ENCODE assay signal across 26 mouse cellular contexts in the genomic region with DNA sequence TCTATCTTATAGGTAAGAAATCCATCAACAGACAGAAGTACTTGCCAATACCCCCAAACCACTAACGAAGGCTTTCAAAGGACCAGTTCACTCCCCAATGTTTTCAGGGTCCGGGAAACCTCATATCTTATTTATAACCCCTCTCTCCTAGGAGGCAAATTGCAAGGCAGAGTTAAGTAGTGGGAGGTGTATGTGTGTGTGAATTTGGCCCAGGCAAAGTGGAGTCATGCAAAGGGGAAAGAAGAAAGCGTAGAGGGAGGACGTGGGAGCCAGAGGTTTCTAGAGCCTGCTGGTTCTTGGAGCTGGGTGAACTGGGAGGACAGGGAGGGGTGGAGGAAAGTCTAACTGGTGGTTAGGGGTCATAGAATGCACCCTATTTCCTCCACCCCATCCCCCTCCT.
"Had no signal": no experiment of that assay in that cellular context is flagged by ENCODE, and none has a peak within 500 bp of the region (broad histone marks: within the 10 kb centered on the region; RNA-seq: fewer than 3 reads in every experiment).

No protein-coding gene starts in this region.

- DNase-seq: gastrocnemius, adult 2 months; gastrocnemius, postnatal 10 days; gastrocnemius, postnatal 25 days; heart, adult 2 months; heart, postnatal 14 days; heart, postnatal 4 days; kidney, adult 18-20 months; kidney, adult 8-10 months; kidney, postnatal 10 days; kidney, postnatal 25 days; kidney, postnatal 4 days had no signal

- H3K27me3 ChIP-seq: heart, embryonic 13.5 days; heart, embryonic 15.5 days; hindbrain, embryonic 12.5 days; intestine, embryonic 15.5 days; limb, embryonic 13.5 days; limb, embryonic 15.5 days had no signal

- H3K4me2 ChIP-seq: heart, embryonic 11.5 days; heart, embryonic 15.5 days; hindbrain, embryonic 12.5 days; hindbrain, embryonic 14.5 days; intestine, embryonic 15.5 days; limb, embryonic 13.5 days; limb, embryonic 15.5 days had no signal

- ATAC-seq: forebrain, embryonic 16.5 days; hindbrain, embryonic 16.5 days; inflammation-experienced regulatory T-cells, adult 6 months; intestine, embryonic 15.5 days; intestine, postnatal 0 days had no signal

- H3K9me3 ChIP-seq: heart, embryonic 13.5 days; heart, embryonic 15.5 days; hindbrain, embryonic 12.5 days; intestine, embryonic 15.5 days; limb, embryonic 13.5 days; limb, embryonic 15.5 days had no signal

- H3K27ac ChIP-seq: gastrocnemius, adult 2 months; heart, adult 2 months; heart, embryonic 13.5 days; heart, embryonic 15.5 days; hindbrain, embryonic 10.5 days; hindbrain, embryonic 12.5 days; hindbrain, embryonic 14.5 days; intestine, embryonic 15.5 days; layer of hippocampus, adult 2 months; left cerebral cortex, adult 2 months; limb, embryonic 13.5 days; limb, embryonic 15.5 days had no signal

- H3K4me3 ChIP-seq: gastrocnemius, adult 2 months; heart, adult 2 months; heart, embryonic 13.5 days; heart, embryonic 15.5 days; hindbrain, embryonic 10.5 days; hindbrain, embryonic 12.5 days; intestine, embryonic 15.5 days; layer of hippocampus, adult 2 months; left cerebral cortex, adult 2 months; limb, embryonic 13.5 days; limb, embryonic 15.5 days had no signal

- H3K36me3 ChIP-seq: heart, embryonic 13.5 days; heart, embryonic 15.5 days; hindbrain, embryonic 12.5 days; intestine, embryonic 15.5 days; limb, embryonic 13.5 days; limb, embryonic 15.5 days had no signal

- H3K4me1 ChIP-seq: heart, embryonic 15.5 days; hindbrain, embryonic 12.5 days; intestine, embryonic 15.5 days; limb, embryonic 15.5 days had no signal

- H3K9ac ChIP-seq: heart, embryonic 13.5 days; heart, embryonic 15.5 days; hindbrain, embryonic 12.5 days; hindbrain, embryonic 14.5 days; intestine, embryonic 15.5 days; limb, embryonic 13.5 days; limb, embryonic 15.5 days had no signal
